Mouse (Mus musculus) liver, adult 2 months (tissue): Measurements from ENCODE around the gene Sdk2.

Experiments used
- CTCF ChIP-seq: fragments of 200-500 bp; IDR thresholded peaks from 2 replicates; pipeline ENCODE4 v1.5.1; 2011; ENCODE audit warnings: low read depth, low read length, control low read depth
- POLR2A ChIP-seq: fragments of 200-500 bp; IDR thresholded peaks from 2 replicates; pipeline ENCODE4 v1.6.1; 2011; ENCODE audit warnings: low read length, control low read depth; ENCODE audit not compliant: insufficient read depth; ENCODE audit errors: extremely low read depth

GRCm38 (mm10) chr11:113729917-113730316, 336.9 kb downstream of the Sdk2 start:
- TF ChIP-seq CTCF: no peak
- no peak for TF ChIP-seq POLR2A
